8 mouse cellular contexts compared by ENCODE assay signal in genomic region chr16:5139741-5140140, GRCm38 (mm10). TPM values are rescaled to one million over a fixed set of nuclear protein-coding genes. Genes with fewer than 3 reads are reported as not detected.
DNase-seq lines count a peak whose midpoint lies in the region; ATAC-seq and TF ChIP-seq lines count a peak whose summit lies in the region.
"Had no signal": no experiment of that assay in that cellular context is flagged by ENCODE, and none has a peak within 500 bp of the region (broad histone marks: within the 10 kb centered on the region; RNA-seq: fewer than 3 reads in every experiment).

No protein-coding gene starts in this region.

- H3K9ac ChIP-seq in hindbrain, postnatal 0 days (replicated peaks; ENCODE audit: low read length), result no peak overlapping the region
- no peak overlapping the region for H3K9ac ChIP-seq in hindbrain, embryonic 13.5 days
- H3K9ac ChIP-seq in embryonic facial prominence, embryonic 15.5 days, result no peak overlapping the region
- H3K9ac ChIP-seq: lung, embryonic 15.5 days had no signal

- no peaks in the 10 kb centered on the region for H3K27me3 ChIP-seq in hindbrain, postnatal 0 days (ENCODE audit: insufficient read depth, low read length)
- peaks cover 17% of the 10 kb centered on the region for H3K27me3 ChIP-seq in hindbrain, embryonic 13.5 days
- H3K27me3 ChIP-seq in embryonic facial prominence, embryonic 15.5 days, result no peaks in the 10 kb centered on the region
- H3K27me3 ChIP-seq: lung, embryonic 15.5 days had no signal

- no peaks in the 10 kb centered on the region for H3K36me3 ChIP-seq in hindbrain, postnatal 0 days (ENCODE audit: insufficient read depth, low read length)
- H3K36me3 ChIP-seq in hindbrain, embryonic 13.5 days, result no peaks in the 10 kb centered on the region
- no peaks in the 10 kb centered on the region for H3K36me3 ChIP-seq in embryonic facial prominence, embryonic 15.5 days
- H3K36me3 ChIP-seq: lung, embryonic 15.5 days had no signal

- peak; percentile 54 for DNase-seq in hindbrain, postnatal 0 days (ENCODE audit: low spot score)
- DNase-seq in Muller cell, postnatal 12 days (ENCODE audit: inconsistent ontology term), result peak; percentile 92
- peak; percentile 82 for DNase-seq in lung, postnatal 10 days
- DNase-seq in thymus, postnatal 25 days, result no peak
- no peak for DNase-seq in thymus, postnatal 4 days

- no peak overlapping the region for H3K27ac ChIP-seq in hindbrain, postnatal 0 days
- no peak overlapping the region for H3K27ac ChIP-seq in hindbrain, embryonic 13.5 days
- H3K27ac ChIP-seq in embryonic facial prominence, embryonic 15.5 days (replicated peaks), result no peak overlapping the region
- H3K27ac ChIP-seq: lung, embryonic 15.5 days had no signal

- no peak overlapping the region for H3K4me2 ChIP-seq in hindbrain, postnatal 0 days (ENCODE audit: low read depth, low read length)
- no peak overlapping the region for H3K4me2 ChIP-seq in hindbrain, embryonic 13.5 days
- H3K4me2 ChIP-seq in embryonic facial prominence, embryonic 15.5 days (replicated peaks), result no peak overlapping the region
- H3K4me2 ChIP-seq: lung, embryonic 15.5 days had no signal

- no peak overlapping the region for H3K4me3 ChIP-seq in hindbrain, postnatal 0 days (ENCODE audit: low read length)
- no peak overlapping the region for H3K4me3 ChIP-seq in hindbrain, embryonic 13.5 days
- H3K4me3 ChIP-seq in embryonic facial prominence, embryonic 15.5 days (replicated peaks), result no peak overlapping the region
- H3K4me3 ChIP-seq: lung, embryonic 15.5 days had no signal

- no peaks in the 10 kb centered on the region for H3K9me3 ChIP-seq in hindbrain, postnatal 0 days (ENCODE audit: low read length)
- no peaks in the 10 kb centered on the region for H3K9me3 ChIP-seq in hindbrain, embryonic 13.5 days
- H3K9me3 ChIP-seq in embryonic facial prominence, embryonic 15.5 days (replicated peaks), result no peaks in the 10 kb centered on the region
- H3K9me3 ChIP-seq: lung, embryonic 15.5 days had no signal

- no peak for TF ChIP-seq CTCF in hindbrain, postnatal 0 days (IDR thresholded peaks at IDR 0.05; ENCODE audit: low read depth)

- 0 out of 2 replicates have a peak, but pooled peaks have one; percentile 45 for ATAC-seq in hindbrain, postnatal 0 days
- no peak for ATAC-seq in hindbrain, embryonic 13.5 days (ENCODE audit: low FRiP score)
- ATAC-seq in embryonic facial prominence, embryonic 15.5 days (ENCODE audit: insufficient number of reproducible peaks, low FRiP score, low TSS enrichment, low read depth), result peak; percentile 43; the same call in 1 of the 2 replicates

- 49% methylated on average over 4 of the region's 4 CpGs for WGBS in hindbrain, postnatal 0 days
- WGBS in hindbrain, embryonic 13.5 days, result 37% methylated on average over 4 of the region's 4 CpGs
- 38% methylated on average over 4 of the region's 4 CpGs for WGBS in embryonic facial prominence, embryonic 15.5 days

- H3K4me1 ChIP-seq in hindbrain, postnatal 0 days (ENCODE audit: insufficient read depth, low read length), result no peaks in the 10 kb centered on the region
- no peaks in the 10 kb centered on the region; the same call in 1 of the 2 replicates for H3K4me1 ChIP-seq in hindbrain, embryonic 13.5 days (replicated peaks)
- H3K4me1 ChIP-seq in embryonic facial prominence, embryonic 15.5 days, result peaks cover 29% of the 10 kb centered on the region

RNA-seq across cellular contexts. Expression of gene Sec14l5, which starts 7.2 kb away (rescaled TPM):
- 0.21 and 0.29 TPM in 2 replicates for total RNA-seq in hindbrain, postnatal 0 days (2014; rRNA removed)
- polyA plus RNA-seq in hindbrain, postnatal 0 days (2015; fragmentation: Nextera tagmentation; extraction: Ambion mirVana), result 0.09 and 0.18 TPM in 2 replicates
- polyA plus RNA-seq in hindbrain, embryonic 13.5 days (2015; fragmentation: Nextera tagmentation; extraction: Ambion mirVana), result 0.66 and 0.76 TPM in 2 replicates
- polyA plus RNA-seq in embryonic facial prominence, embryonic 15.5 days (2015; fragmentation: Nextera tagmentation; extraction: Ambion mirVana), result 0.35 TPM in 2 replicates

RNA-seq across cellular contexts. Expression of gene Ppl, which starts 7.5 kb away (rescaled TPM):
- total RNA-seq in hindbrain, postnatal 0 days (2014; rRNA removed), result 0.07 and 0.16 TPM in 2 replicates
- 0.13 and 0.16 TPM in 2 replicates for polyA plus RNA-seq in hindbrain, postnatal 0 days (2015; fragmentation: Nextera tagmentation; extraction: Ambion mirVana)
- polyA plus RNA-seq in hindbrain, embryonic 13.5 days (2015; fragmentation: Nextera tagmentation; extraction: Ambion mirVana), result 0.25 TPM in 2 replicates
- 45.8 and 52.3 TPM in 2 replicates for polyA plus RNA-seq in embryonic facial prominence, embryonic 15.5 days (2015; fragmentation: Nextera tagmentation; extraction: Ambion mirVana)

Comparison
In these comparisons a context has a peak if more than half of its experiments do, and no peak if none do; other contexts are left out.
1. DNase-seq: peak in hindbrain, postnatal 0 days (single experiment), Muller cell, postnatal 12 days (single experiment) and lung, postnatal 10 days (single experiment); none in thymus, postnatal 25 days (single experiment) and thymus, postnatal 4 days (single experiment).
2. RNA of gene Ppl, which starts 7.5 kb away (polyA plus RNA-seq): 45.8 to 52.3 TPM in embryonic facial prominence, embryonic 15.5 days; 0.25 TPM in hindbrain, embryonic 13.5 days and 0.13 to 0.16 TPM in hindbrain, postnatal 0 days; every median in the first group is over 10 times any median in the second.